Mouse (Mus musculus) kidney, adult 9 months (tissue): ENCODE measurements around the gene Mfap1a.
A peak's percentile ranks its signal among the peaks of the same experiment; 100 is the strongest.
"Not testable (repeated sequence)": the region's sequence is repeated elsewhere in the genome, so short reads cannot be mapped to it uniquely, and the experiment has no call there.

Experiments
- DNase-seq: peaks from one replicate; pipeline ENCODE4 v3.0.0; 2022

Mfap1a gene

GRCm38 (mm10) chr2:121505942-121506882, at the start of gene Mfap1a, which contains the start of gene Wdr76:
Gene Mfap1a, minus strand, starts transcription at chr2:121506665.
Gene Wdr76, plus strand, starts transcription at chr2:121506723.
- DNase-seq = peak; percentile 92

GRCm38 (mm10) chr2:121551271-121551670, 44.8 kb upstream of the Mfap1a start:
- DNase-seq = peak; percentile 3

DNA sequence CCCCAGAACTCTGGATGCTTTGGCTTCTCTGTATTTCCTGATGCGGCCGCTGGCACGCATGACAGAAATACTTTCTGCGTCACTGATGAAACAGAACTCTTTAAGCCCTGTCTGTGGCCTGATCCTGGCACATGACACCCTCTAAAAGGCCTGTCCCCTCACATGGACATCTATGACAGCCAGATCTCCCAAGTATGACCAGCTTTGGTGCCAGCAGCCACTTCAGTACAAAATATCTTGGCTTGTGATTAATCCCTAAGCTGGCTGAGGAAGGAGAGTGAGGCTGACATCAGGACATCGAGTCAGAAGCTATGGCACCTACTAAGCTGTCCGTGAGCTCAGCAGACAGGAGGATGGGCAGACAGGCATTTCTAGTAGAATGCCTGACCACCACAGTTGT, 43.2 kb upstream of the Mfap1a start:
- no peak for DNase-seq

GRCm38 (mm10) chr2:121544829-121545228, 38.4 kb upstream of the Mfap1a start:
- DNase-seq = no peak

DNA sequence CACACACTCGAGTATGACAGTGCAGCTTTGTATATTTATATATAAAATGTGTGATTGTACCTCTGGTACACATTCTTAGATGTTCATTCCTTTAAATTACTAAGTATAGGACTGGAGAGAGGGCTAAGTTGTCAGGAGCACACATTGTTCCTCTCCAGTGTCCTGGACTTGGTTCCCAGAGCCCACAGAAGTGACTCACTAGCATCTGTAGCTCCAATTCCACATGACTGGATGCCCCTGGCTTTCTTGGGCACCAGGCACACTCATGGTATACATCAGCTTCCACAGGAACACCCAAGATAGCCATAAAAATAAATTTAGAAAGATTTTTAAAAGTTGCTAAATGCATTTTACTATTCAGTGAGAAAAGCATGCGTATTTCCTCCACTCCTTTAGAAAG, 18.6 kb upstream of the Mfap1a start:
- DNase-seq = no peak

DNA sequence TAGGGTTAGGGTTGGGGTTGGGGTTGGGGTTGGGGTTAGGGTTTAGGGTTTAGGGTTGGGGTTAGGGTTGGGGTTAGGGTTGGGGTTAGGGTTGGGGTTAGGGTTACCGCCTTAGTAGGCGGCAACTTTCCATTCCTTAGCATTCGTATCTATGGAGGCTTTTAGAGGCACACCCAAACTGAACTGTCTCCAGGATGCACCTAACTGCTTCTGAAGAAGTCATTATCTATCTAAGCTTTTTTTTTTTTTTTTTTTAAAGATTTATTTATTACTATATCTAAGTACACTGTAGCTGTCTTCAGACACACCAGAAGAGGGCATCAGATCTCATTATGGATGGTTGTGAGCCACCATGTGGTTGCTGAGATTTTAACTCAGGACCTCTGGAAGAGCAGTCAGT, 16.4 kb upstream of the Mfap1a start:
- DNase-seq = not testable (repeated sequence)

DNA sequence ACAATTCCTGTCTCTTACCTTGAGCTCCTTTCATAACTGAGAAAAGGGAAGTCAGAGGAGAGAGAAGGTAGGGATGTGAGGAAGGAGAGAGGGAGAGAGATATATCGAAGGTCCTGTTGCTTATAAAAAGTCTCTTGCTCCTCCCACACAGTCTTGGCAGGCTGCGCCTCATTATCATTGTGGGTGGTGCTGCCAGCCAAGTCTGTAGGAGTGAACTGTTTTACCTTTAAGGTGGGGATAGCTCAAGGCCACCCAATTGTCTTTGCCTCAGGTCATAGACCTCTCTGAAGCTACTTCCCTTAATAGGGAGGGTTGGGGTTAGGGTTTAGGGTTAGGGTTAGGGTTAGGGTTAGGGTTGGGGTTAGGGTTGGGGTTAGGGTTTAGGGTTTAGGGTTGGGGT, 15.5 kb upstream of the Mfap1a start:
- no peak for DNase-seq

DNA sequence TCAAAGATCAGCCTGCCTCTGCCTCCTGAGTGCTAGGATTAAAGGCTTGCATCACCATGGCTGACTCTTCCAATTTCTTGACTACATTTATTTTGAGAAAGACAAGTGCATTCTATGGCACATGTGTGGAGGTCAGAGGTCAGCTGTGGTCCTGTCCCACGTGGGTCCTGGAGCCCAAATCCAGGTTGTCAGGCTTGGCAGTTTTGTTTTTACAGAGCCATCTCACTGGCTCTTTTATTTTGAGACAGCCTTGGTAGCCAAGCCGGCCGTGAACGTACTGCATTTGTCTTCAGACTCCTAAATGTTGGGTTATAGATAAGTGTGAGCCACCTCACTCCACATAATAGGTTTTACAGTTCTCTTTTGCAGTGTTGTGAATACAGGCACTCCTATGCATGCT, 12.2 kb upstream of the Mfap1a start:
- not testable (repeated sequence) for DNase-seq

- DNase-seq = no peak
These were observed 11.6 kb upstream of the Mfap1a start for GRCm38 (mm10) chr2:121518106-121518505.

GRCm38 (mm10) chr2:121514211-121514610, 7.7 kb upstream of the Mfap1a start:
- no peak for DNase-seq

GRCm38 (mm10) chr2:121512991-121513765, 6.7 kb upstream of the Mfap1a start:
- not testable (repeated sequence) for DNase-seq

DNA sequence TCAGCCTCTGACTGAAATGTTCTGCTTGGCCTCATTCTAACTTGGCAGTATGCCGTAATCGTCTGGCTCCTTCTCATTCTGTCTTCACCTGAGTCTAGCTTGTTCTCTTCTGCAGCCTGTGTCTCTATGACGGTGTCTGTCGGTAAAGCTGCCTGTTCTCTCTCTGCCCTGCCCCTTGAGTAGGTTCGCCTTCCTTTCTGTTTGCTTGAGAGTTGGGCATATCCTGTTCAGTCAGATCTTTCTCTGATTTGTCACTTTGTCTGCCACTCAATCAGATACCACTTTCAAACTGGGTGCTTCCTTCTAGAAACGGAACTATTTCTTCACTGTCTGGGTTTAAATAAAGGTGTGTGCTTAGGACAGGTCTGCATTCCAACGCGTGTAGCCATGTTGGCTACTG, 4.9 kb upstream of the Mfap1a start:
- no peak for DNase-seq

DNA sequence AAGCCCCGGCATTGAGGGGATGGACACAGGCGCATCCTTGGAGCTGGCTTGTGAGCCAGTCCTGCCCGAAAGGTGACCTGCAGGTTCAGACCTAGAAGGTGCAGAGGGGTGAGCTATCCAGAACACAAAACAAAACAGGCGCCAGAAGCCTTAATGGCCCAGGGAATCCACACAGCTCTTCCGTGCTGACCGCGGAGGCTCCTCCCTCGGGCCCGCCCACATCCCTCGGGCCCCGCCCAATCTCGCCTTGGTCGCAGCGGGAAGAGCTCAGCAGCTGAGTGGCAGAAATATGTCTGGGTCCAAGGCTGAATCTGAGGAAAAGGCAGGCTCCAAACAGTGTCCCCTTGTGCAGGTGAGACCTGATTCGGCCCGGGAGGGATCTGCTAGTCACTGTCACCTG, 3.1 kb upstream of the Mfap1a start:
- peak; percentile 81 for DNase-seq

- DNase-seq = no peak
These were observed 1.5 kb upstream of the Mfap1a start for GRCm38 (mm10) chr2:121507951-121508330.

- DNase-seq = no peak
These were observed 897 bp upstream of the Mfap1a start for GRCm38 (mm10) chr2:121507173-121507950.

- not testable (repeated sequence) for DNase-seq
These were observed 4.9 kb downstream of the Mfap1a start for GRCm38 (mm10) chr2:121501550-121501949.

DNA sequence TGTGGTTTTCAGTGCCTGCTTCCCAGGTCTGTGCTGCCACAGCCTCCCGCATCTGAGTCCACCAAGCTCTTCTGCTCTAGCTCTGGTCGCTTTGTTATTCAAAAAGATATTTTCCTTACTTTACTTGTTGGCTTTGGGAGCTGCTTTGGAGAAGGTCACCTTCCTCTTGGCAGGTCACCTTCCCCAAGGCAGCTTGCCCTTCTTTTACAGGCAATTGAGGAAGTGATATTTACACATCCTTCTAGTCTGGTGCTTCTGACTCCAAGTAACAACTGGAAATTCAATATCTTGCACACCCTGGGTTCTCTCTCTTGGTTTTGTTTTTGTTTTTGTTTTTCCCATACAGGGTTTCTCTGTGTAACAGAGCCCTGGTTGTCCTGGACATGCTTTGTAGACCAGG, 22.1 kb downstream of the Mfap1a start:
- not testable (repeated sequence) for DNase-seq

- no peak for DNase-seq
These were observed 22.9 kb downstream of the Mfap1a start for GRCm38 (mm10) chr2:121483576-121483975.

DNA sequence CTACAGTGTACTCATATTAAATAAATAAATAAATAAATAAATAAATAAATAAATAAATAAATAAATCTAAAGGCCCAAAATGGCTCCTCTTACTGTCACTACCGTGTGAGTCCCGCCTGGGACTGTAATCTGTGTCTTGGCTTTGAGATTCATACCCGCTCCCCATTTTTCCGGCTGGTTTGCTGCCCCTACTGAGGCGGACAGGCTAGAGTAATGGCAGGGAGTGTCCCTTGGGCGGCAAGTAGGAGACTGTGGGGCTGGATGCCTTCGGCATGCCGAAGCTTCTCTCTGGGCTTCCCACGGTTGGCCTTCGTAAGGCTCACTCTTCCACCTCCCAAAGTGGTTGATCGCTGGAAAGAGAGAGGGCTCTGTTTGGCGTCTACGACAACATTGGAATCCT, 25.5 kb downstream of the Mfap1a start:
- not testable (repeated sequence) for DNase-seq

DNA sequence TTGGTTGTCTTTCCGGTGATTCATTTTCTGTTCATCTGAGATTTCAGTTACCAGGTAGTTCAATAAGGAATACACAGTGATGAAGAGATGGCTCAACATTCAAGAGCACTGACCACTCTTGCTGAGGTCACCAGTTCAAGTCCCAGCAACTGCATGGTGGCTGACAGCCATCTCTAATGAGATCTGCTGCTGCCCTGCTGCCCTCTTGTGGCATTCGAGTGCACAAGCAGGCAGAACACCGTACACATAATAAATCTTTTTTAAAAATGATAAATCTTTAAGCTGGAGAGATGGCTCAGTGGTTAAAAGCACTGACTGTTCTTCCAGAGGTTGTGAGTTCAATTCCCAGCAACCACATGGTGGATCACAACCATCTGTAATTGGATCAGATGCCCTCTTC, 26.0 kb downstream of the Mfap1a start:
- DNase-seq = peak; percentile 37

- no peak for DNase-seq
These were observed 28.8 kb downstream of the Mfap1a start for GRCm38 (mm10) chr2:121477491-121478266.

- not testable (repeated sequence) for DNase-seq
These were observed 31.2 kb downstream of the Mfap1a start for GRCm38 (mm10) chr2:121475306-121475705.
